Mouse (Mus musculus): Measurements from ENCODE around the gene Anp32e.
"Not testable (repeated sequence)": the region's sequence is repeated elsewhere in the genome, so short reads cannot be mapped to it uniquely, and the experiment has no call there.

Gene Anp32e

GRCm38 (mm10) chr3:95904568-95904967 is 24.5 kb upstream of the Anp32e start, which contains the start of gene Car14:
Car14 (minus strand) TSS chr3:95904691.
- peak; percentile 56 for DNase-seq

- no peak for DNase-seq
Measured at GRCm38 (mm10) chr3:95905146-95905939, 23.7 kb upstream of the Anp32e start.

DNA sequence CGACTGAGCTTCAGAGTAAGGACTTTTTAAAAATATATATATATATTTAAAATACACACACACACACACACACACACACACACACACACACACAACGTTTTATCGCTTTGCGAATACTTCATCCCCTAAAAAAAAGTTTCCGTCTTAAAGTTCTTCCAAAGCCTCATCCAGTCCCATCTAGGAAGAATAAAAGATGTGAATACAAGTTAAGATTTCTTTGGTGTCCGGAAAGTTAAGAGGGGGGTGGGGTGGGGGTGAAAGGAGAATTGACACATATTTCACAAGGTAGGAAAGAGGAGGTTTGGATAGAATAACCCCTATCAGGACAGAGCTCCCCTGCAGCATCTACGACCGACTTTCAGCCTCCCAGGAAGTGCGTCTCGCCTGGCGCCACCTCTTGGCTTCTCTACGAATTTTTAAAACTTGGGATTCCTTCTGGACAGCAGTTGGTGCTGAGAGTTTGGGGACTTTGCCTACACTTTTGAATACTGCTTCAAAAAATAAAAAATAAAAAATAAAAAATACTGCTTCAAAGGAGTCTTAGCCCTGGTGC is 23.0 kb upstream of the Anp32e start:
- DNase-seq: peak; percentile 52

GRCm38 (mm10) chr3:95906860-95907259 is 22.2 kb upstream of the Anp32e start:
- no peak for DNase-seq

DNA sequence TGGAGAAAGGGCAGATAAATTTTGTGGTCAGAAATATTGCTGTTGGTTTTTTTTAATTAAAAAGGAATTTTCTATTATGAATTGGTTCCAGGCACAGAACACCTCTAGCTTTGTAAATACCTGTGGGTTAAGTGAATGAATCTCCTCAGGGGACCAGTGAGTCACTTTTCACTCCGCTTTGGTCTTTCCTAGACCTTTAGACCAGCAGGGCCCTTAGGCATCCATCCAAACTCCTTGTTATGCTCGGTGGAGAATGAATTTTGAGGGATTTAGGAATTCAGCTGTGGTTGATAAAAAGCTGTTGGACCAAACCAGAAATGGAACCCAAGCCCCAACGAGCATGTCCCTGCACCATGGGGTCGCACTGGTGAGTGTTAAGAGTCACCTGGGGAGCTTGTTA is 21.4 kb upstream of the Anp32e start:
- no peak for DNase-seq

DNA sequence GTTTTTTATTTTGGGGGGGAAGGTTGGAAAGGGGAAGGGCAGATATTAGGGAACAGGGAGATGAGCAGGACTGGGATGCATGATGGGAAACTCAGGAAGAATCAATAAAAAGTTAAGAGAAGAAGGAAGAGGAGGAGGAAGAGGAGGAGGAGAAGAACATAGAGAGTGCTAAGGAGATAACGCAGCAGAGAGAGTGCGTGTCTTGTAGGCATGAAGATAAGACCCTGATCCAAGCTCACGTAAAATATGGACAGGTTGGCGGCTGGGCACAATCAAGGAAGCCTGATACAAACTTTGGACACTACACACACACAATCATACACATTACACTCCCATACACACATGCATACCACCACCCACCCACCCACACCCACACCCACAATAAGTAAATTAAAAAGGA is 14.3 kb upstream of the Anp32e start:
- no peak for DNase-seq

DNA sequence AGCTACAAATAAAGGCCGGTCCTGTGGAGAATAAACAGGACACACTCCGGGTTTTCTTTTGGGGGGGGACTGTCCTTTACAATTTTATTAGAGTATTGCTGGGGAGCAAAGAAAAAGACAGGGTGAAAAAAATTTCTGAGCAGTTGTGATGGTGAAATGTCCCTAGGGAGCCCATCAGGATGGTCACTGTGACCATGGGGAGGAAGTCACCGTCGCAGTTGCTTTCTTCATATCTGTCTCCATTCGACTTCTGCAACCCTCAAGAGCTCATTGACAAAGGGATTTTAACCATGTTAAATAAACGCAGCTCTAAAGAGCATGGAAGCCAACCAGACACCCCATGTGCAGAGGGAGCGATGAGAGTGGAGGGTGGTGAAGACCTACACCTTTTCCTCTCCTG is 12.3 kb upstream of the Anp32e start:
- no peak for DNase-seq

DNA sequence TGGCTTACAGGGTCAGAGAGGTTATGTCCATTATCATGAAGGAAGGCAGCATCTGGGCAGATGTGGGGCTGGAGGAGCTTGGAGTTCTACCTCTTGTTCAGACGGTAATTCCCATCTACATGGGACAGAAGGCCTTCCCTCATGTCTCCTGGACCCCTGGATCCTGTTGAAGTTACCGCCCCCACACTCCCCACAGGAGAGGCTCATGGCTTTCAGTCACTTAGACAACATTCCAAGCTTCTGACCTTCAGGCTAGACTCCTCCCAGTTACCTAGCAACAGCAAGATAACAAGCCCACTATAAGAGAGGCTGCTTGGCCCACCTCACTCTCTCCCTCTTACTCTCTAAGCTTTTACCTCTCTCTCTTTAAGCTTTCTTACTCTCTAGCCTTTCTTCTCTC is 8.5 kb upstream of the Anp32e start:
- not testable (repeated sequence) for DNase-seq

DNA sequence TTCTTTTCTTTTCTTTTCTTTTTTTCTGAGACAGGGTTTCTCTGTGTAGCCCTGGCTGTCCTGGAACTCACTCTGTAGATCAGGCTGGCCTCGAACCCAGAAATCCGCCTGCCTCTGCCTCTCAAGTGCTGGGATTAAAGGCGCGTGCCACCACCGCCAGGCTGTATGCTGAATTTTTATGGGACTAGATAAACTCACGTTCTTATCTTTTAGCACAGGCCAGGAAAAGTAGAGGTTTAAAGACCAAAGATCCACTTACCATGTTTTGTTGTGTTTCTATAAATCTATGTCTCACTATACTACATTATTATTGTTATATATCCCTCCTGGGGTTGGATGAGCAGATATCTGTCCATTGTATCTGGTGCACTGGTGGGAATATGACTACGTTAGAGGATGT is 5.6 kb upstream of the Anp32e start:
- DNase-seq: not testable (repeated sequence)

DNA sequence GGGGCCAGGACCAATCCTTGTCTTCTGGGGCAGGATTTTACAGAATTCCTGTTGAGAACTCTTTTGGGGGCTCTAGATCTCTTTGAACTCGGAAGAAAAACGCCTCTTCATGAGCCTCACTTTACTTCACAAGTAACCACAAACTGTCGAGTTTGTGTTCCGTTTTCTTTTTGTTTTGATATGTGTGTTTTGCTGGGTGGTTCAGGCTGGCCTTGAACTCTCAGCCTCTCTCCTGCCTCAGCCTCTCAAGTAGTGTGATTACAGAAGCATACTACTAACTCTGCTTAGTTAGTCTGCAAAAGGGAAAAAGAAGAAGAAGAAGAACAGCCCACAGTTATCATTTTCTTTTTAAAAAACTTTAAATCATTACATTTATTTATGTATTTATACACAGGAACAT is 4.9 kb upstream of the Anp32e start:
- no peak for DNase-seq

DNA sequence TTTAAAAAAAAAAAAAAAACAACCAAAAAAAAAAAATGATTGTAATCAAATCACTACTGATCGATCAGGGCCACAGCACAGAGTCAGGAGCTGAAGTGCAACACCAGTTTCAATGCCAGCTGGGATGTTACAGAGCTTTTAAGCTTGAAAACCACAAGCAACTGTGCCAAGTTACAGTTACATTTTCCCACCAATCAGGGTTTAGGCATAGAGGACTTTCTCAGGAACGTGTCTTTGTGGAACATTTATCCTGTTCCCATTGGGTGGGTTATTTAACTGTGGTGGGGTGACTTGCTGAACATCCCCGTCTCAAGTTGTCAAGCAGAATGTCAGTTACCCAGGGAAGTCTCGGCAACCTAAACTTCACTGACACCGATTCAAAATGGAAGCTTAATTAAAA is 4.0 kb upstream of the Anp32e start:
- no peak for DNase-seq

GRCm38 (mm10) chr3:95928261-95928657 is 787 bp upstream of the Anp32e start:
- DNase-seq: no peak

- DNase-seq: no peak
Measured at GRCm38 (mm10) chr3:95929581-95930470, 780 bp downstream of the Anp32e start.

DNA sequence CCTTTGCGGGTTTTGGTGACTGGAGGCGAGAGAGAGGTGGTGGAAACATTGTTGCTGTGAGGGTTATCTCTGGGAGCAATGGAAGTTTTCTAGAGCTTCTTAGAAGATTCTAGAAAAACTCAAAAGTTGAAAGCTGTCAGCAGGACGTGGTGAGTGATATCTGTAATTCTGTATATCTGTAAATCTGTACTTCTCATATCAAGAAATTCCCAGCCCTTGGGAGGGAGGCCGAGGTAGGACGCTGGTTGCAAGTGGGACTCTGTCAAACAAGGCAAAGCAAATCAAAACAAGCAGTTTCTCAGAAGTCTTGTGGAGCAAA is 1.4 kb downstream of the Anp32e start:
- no peak for DNase-seq

DNA sequence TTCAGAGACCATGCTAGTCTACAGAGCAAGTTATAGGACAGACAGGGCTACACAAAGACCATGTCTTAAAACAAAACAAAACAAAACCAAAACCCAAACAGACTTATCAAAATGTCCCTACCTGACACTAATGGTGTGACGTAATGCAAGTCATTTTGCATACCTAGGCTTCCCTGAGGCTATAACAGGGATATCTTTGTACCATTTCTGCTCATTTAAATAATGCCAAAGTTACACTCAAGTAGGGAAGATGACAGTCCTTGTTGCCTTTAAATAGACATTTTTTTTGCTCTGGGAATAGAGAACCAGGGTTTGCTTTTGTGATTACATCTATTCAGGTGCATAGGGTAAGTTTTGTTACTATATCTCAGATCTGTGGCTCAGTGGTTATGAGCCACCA is 2.4 kb downstream of the Anp32e start:
- DNase-seq: no peak

DNA sequence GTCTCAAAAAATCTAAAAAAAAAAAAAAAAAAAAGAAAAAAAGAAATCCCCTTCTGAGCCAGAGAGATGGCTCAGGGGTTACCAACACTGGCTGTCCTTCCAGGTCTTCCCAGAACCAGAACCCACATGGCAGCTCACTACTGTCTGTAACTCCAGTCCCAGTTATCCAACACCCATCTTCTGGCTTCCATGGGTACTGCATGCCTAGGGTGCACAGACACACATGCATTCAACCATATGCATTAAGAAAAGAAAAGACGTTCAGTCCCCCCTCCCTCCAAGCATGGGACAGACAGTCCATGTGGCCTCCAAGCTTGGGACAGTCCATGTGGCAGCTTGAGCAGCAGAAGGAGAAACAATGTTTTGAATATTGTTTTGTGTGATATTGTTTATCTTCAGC is 3.1 kb downstream of the Anp32e start:
- no peak for DNase-seq

- peak; percentile 54 for DNase-seq
Measured at GRCm38 (mm10) chr3:95932566-95932965, 3.5 kb downstream of the Anp32e start.

GRCm38 (mm10) chr3:95933111-95933750 is 4.2 kb downstream of the Anp32e start:
- no peak for DNase-seq

DNA sequence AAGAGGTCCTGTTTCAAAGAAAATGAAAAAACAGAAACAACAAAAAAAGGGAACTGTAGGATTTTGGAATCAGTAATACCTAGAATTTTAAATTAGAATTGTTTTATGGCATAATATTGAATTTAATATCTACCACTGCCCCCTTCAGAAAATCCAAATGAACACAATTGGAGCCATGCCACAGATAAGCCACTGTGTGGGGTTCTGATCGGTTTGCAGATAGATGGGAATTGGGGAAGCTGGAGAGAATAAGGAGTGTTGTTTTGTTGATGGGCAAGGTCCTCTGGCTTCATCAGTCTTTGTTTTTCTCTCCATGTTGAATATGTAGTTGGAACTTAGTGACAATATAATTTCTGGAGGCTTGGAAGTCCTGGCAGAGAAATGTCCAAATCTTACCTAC is 5.4 kb downstream of the Anp32e start:
- no peak for DNase-seq

GRCm38 (mm10) chr3:95938217-95938616 is 9.2 kb downstream of the Anp32e start:
- no peak for DNase-seq

- no peak for DNase-seq
Measured at GRCm38 (mm10) chr3:95938835-95939234, 9.8 kb downstream of the Anp32e start.

DNA sequence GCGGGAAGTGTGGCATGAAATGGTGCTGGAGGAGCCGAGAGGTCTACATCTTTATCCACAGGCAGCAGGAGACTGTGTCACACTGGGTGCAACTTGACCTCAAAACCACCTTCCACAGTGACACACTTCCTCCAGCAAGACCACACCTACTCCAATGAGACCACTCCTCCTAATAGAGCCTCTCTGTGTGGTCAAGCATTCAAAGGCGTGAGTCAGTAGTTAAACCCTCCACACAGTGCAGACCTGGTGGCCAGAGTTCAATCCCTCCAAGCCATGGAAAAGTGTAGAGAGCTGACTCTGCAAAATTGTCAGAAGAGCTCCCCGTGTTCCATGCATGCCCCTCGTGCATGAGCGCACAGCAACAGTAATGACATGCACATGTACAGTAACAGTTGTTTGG is 13.7 kb downstream of the Anp32e start:
- peak; percentile 22 for DNase-seq

GRCm38 (mm10) chr3:95943226-95943625 is 14.2 kb downstream of the Anp32e start:
- no peak for DNase-seq
